Mouse (Mus musculus) adrenal gland (tissue): ENCODE results near the gene Rpp25.

Source experiments
- intact Hi-C: fragments of 180-260 bp; cut with DNase I; formaldehyde crosslinking; loops from one replicate; pipeline ENCODE4 v1.15.1; 2025
- long read RNA-seq, 2 experiments: library from polyadenylated mRNA; unstranded; transcript quantifications; one replicate each; pipeline ENCODE4 v2.0.0; 2020; ENCODE audit warnings: borderline replicate concordance in 1 of 2; ENCODE audit not compliant: insufficient replicate concordance in 1 of 2

Gene Rpp25
- long read RNA-seq, experiment 1, partial matches to known transcripts: 0 of 2 reads
- long read RNA-seq, experiment 1, other reads (novel, unspliced or antisense): 0 of 2 reads
- long read RNA-seq, experiment 2, partial matches to known transcripts: 0 of 3 reads
- long read RNA-seq, experiment 2, other reads (novel, unspliced or antisense): 0 of 3 reads

DNA sequence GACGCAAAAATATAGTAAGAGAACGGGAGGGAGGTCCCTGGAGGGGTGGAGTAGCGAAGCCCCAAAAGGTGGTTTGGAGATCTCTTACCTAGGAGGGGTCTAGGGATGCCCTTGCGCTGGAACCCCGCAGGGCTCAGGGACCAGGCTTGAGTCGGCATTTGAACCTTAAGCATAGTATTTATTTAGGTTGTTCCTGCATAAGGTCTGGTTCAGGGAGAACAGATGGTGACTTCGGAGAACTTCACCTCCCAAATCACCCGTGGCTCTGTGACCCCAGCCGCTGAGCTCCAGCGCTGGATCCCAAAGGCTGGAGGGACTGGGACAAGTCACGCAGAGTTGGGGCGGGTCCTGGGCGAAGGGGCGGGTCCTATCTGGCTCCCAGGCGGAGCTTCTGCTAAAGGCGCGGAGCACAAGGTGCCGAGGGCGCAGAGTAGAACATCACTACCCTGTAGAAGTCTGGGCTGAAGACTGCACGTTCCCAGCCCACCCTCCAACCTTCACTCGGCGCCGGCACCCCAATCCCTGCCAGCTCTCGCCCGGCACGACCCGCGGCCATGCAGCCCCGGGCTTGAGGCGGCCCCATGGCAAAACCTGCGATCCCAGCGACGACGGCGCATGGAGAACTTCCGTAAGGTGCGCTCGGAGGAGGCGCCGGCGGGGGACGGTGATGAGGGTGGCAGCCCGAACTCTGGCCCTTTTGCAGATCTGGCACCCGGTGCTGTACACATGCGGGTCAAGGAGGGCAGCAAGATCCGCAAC is at the start of gene Rpp25:
TSS of gene Rpp25 (plus strand) at position 405 of the 759 bp plus-strand sequence.
- intact Hi-C loops: no loop called here

- intact Hi-C loops: no loop called here
Observed at GRCm38 (mm10) chr9:57459707-57460106, 44.1 kb upstream of the Rpp25 start.

DNA sequence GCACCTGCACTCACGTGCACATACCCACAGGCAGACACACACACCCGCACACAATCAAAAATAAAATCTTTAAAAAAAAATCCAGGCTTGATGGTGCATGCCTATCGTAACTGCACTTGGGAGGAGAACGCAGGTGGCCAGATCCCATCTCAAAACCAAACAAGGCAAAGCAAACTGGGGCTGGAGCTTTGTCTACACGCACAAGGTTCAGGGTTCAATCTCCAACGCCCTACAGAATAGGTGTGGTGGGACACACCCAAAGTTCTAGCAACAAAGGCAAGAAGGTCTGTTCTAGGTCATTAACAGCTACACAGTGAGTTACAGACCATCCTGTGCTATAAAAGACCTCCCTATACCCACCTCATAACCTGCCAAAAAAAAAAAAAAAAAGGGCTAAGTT is 41.0 kb upstream of the Rpp25 start:
- intact Hi-C loops: no loop called here

DNA sequence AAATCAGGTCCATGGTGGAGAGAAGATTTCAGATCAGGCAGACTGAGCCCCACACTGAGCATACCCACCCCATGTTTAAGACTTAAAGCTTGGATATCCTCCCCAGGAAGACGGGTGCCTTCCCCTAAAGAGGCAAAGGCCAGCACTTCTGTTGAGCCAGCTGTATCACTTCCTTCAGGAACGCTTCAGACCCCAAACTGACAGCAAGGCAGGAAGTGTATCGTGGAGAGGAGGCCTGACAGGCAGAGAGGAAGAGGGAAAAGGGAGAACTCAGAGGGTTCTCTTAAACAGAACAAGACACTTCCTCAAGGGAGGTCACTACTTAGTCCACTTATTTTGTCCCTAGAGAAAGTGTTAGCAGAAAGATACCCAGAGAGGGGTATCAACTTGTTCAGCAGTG is 37.7 kb upstream of the Rpp25 start:
- intact Hi-C loops: no loop called here

- intact Hi-C loops: no loop called here
Observed at GRCm38 (mm10) chr9:57467271-57467771, 36.5 kb upstream of the Rpp25 start.

- intact Hi-C loops: no loop called here
Observed at GRCm38 (mm10) chr9:57467896-57468549, 35.8 kb upstream of the Rpp25 start, which contains the start of gene Scamp5. Gene Scamp5, minus strand, starts transcription at chr9:57468060.

- intact Hi-C loops: no loop called here
Observed at GRCm38 (mm10) chr9:57468914-57469313, 34.9 kb upstream of the Rpp25 start.

GRCm38 (mm10) chr9:57485774-57486173 is 18.1 kb upstream of the Rpp25 start:
- intact Hi-C loops: loop anchor here (1.0 kb wide), 1 partner anchor 32 kb away; no protein-coding TSS in a partner anchor

GRCm38 (mm10) chr9:57487807-57488206 is 16.0 kb upstream of the Rpp25 start:
- intact Hi-C loops: no loop called here

DNA sequence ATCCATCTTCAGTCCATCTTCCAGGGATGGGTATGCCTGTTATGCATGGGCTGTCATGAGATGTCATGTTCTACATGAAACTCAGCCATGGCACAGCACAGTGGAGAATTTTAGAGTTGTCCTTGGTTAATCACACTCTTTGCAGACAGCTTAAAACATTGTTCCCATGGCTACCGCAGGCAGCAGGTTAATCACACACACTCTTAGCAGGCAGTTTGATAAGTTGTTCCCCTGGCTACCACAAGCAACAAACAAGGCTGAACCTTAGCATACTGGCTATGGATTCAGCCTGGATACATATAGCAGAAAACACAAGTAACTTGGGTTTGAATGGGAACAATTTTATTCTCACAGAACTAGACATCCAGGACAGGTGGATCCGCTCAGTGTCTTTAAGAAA is 10.3 kb upstream of the Rpp25 start:
- intact Hi-C loops: no loop called here

DNA sequence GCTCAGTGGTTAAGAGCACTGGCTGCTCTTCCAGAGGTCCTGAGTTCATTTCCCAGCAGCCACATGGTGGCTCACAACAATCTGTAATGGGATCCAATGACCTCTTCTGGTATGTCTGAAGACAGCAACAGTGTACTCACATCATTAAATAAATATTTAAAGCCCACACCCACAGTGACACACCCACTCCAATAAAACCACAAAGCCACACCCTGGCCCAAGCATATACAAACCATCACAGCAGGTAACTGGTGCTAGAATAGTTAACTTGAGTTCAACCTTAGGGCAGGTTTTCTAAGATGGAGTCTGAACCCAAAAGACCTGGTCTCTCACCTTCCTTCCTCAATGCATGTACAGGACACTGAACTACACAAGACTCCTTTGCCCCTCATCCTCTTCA is 8.9 kb upstream of the Rpp25 start:
- intact Hi-C loops: no loop called here

GRCm38 (mm10) chr9:57497236-57497635 is 6.6 kb upstream of the Rpp25 start:
- intact Hi-C loops: no loop called here

- intact Hi-C loops: no loop called here
Observed at GRCm38 (mm10) chr9:57498536-57498935, 5.3 kb upstream of the Rpp25 start.

GRCm38 (mm10) chr9:57501452-57501851 is 2.4 kb upstream of the Rpp25 start:
- intact Hi-C loops: no loop called here

GRCm38 (mm10) chr9:57501861-57502260 is 2.0 kb upstream of the Rpp25 start:
- intact Hi-C loops: no loop called here

DNA sequence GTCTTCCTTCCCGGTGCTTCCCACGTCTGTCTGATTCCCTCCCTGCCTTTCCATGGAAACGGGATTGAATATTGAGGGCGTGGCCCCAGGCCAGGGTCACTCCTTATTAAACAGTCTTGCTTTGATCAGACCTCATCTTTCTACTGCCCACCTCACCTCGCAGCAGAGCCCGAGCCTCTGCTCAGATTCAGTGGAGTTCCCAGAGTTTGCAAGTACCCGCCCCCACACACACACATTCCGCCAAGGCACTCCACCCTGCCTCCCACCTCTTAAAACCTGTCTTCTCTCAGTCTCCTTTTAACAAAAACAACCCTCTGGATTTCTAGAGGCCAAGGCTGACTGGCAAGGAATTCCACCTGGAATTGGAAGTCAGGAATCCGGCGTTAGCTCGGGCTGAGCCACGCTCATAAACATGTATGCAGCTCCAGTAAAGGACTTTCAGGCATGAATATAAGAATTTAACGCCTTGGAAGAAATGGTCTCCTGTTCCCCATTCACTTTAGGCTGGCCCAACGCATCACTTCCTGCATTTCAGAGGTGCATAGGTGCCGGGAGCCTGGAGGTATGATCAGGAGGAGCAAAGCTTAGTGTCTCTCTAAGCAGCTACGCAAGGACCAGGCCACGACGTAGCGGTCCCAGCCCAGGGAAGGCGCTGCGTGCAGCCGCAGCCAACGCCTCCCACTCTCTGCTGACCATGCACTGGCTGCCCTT is 760 bp upstream of the Rpp25 start:
- intact Hi-C loops: no loop called here

DNA sequence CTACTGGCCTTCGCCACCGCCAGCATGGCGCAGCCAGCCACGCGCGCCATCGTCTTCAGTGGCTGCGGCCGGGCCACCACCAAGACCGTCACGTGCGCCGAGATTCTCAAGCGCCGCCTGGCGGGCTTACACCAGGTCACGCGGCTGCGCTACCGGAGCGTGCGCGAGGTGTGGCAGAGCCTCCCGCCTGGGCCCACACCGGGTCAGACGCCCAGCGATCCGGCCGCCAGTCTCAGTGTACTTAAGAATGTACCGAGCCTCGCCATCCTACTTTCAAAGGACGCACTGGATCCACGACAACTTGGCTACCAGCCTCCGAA is 515 bp downstream of the Rpp25 start:
- intact Hi-C loops: no loop called here

DNA sequence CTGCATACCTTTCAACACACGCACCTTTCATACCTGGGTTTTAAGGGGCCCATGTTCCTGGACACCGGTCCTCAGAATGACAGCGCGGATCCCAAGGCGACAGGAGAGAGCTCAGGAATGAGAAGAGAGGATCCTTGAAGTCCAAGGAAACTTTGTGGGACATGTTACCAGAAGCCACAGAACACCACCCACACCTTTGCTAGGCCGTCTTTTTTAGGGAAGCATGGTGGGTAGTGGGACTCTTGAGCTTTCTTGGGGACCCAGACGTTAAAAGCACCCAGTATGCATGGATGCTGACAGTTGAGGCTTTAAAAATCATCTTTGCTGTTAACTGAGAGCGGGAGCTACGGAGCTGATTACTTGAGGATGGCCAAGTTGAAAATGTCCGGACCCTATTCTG is 1.1 kb downstream of the Rpp25 start:
- intact Hi-C loops: no loop called here

GRCm38 (mm10) chr9:57505700-57506099 is 1.9 kb downstream of the Rpp25 start:
- intact Hi-C loops: no loop called here

DNA sequence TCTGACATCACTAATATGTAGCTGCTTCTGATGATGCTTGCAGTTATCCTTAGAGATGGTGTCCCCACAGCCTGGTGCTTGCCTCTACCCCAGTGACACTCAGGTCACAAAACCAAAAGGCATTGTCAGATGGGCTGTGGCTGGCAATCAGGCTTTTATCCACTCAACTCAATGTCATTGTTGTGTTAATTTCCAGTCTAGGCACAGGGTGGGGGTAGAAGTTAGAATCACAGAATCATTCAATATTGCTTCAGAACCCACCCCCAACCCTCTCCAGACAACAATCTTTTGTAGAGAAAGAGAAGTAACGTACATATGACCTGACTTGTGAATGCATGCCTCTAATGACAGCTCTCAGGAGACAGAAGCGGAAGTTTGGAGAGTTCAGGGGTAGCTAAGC is 6.8 kb downstream of the Rpp25 start:
- intact Hi-C loops: loop anchor here (10.0 kb wide), 1 partner anchor 296 kb away; no protein-coding TSS in a partner anchor

GRCm38 (mm10) chr9:57517113-57517512 is 13.3 kb downstream of the Rpp25 start:
- intact Hi-C loops: loop anchor here (1.0 to 10.0 kb wide), 2 partner anchors 32 to 302 kb away; no protein-coding TSS in a partner anchor
